Mouse (Mus musculus): ENCODE measurements around the gene Tmcc3.

GRCm38 (mm10) chr10:94480380-94481101, 168.8 kb downstream of the Tmcc3 start:
- no peak for TF ChIP-seq POLR2A (IDR thresholded peaks at IDR 0.05; ENCODE audit: low read depth, low read length)
- no peak for TF ChIP-seq CTCF (conservative IDR thresholded peaks at IDR 0.05 in 1 of 2, IDR thresholded peaks at IDR 0.05 in 1 of 2; ENCODE audit: low read depth in 2 of 2, low read length in 2 of 2)
- no peak for TF ChIP-seq CHD2 (IDR thresholded peaks at IDR 0.05; ENCODE audit: low read length)
- TF ChIP-seq TCF12 (IDR thresholded peaks at IDR 0.05; ENCODE audit: low read depth, low read length) = no peak
- no peak for TF ChIP-seq MXI1 (IDR thresholded peaks at IDR 0.05; ENCODE audit: low read depth, low read length)
- TF ChIP-seq EP300 (IDR thresholded peaks at IDR 0.05; ENCODE audit: low read length) = no peak
